13 mouse cellular contexts compared by ENCODE assay signal in genomic region chr8:103948474-103948873, GRCm38 (mm10).
DNase-seq lines count a peak whose midpoint lies in the region; ATAC-seq and TF ChIP-seq lines count a peak whose summit lies in the region.
"Had no signal": no experiment of that assay in that cellular context is flagged by ENCODE, and none has a peak within 500 bp of the region (broad histone marks: within the 10 kb centered on the region; RNA-seq: fewer than 3 reads in every experiment).

No protein-coding gene starts in this region.

- H3K4me1 ChIP-seq in hindbrain, postnatal 0 days (ENCODE audit: insufficient read depth, low read length), result no peaks in the 10 kb centered on the region
- no peaks in the 10 kb centered on the region for H3K4me1 ChIP-seq in hindbrain, embryonic 12.5 days
- H3K4me1 ChIP-seq in testis, adult 2 months (ENCODE audit: control insufficient read depth, insufficient read depth, low read length), result no peaks in the 10 kb centered on the region
- H3K4me1 ChIP-seq: lung, embryonic 15.5 days had no signal

- TF ChIP-seq POLR2A in testis, adult 2 months (IDR thresholded peaks at IDR 0.05; ENCODE audit: control insufficient read depth, low read depth, low read length), result no peak

- H3K4me2 ChIP-seq in hindbrain, postnatal 0 days (ENCODE audit: low read depth, low read length), result no peak overlapping the region
- H3K4me2 ChIP-seq in hindbrain, embryonic 12.5 days (replicated peaks), result no peak overlapping the region
- H3K4me2 ChIP-seq: lung, embryonic 15.5 days had no signal

- no peak overlapping the region for H3K4me3 ChIP-seq in hindbrain, postnatal 0 days (ENCODE audit: low read length)
- H3K4me3 ChIP-seq in hindbrain, embryonic 12.5 days, result no peak overlapping the region
- no peak overlapping the region for H3K4me3 ChIP-seq in testis, adult 2 months (ENCODE audit: control insufficient read depth, low read depth, low read length)
- H3K4me3 ChIP-seq: lung, embryonic 15.5 days had no signal

- no peaks in the 10 kb centered on the region for H3K9me3 ChIP-seq in hindbrain, postnatal 0 days (ENCODE audit: low read length)
- H3K9me3 ChIP-seq in hindbrain, embryonic 12.5 days (replicated peaks), result no peaks in the 10 kb centered on the region
- H3K9me3 ChIP-seq: lung, embryonic 15.5 days had no signal

- no peaks in the 10 kb centered on the region for H3K27me3 ChIP-seq in hindbrain, postnatal 0 days (ENCODE audit: insufficient read depth, low read length)
- no peaks in the 10 kb centered on the region for H3K27me3 ChIP-seq in hindbrain, embryonic 12.5 days
- no peaks in the 10 kb centered on the region for H3K27me3 ChIP-seq in testis, adult 2 months (ENCODE audit: control insufficient read depth, insufficient read depth, low read length)
- H3K27me3 ChIP-seq: lung, embryonic 15.5 days had no signal

- H3K36me3 ChIP-seq in hindbrain, postnatal 0 days (ENCODE audit: insufficient read depth, low read length), result no peaks in the 10 kb centered on the region
- no peaks in the 10 kb centered on the region for H3K36me3 ChIP-seq in hindbrain, embryonic 12.5 days
- no peaks in the 10 kb centered on the region for H3K36me3 ChIP-seq in testis, adult 2 months (ENCODE audit: control insufficient read depth, insufficient read depth, low read length)
- H3K36me3 ChIP-seq: lung, embryonic 15.5 days had no signal

- no peak for ATAC-seq in hindbrain, postnatal 0 days
- ATAC-seq in hindbrain, embryonic 12.5 days (ENCODE audit: low FRiP score), result no peak
- ATAC-seq: midbrain, embryonic 16.5 days had no signal

- no peak for DNase-seq in hindbrain, postnatal 0 days (ENCODE audit: low spot score)
- no peak for DNase-seq in testis, postnatal 10 days (ENCODE audit: low spot score)
- peak; percentile 5 for DNase-seq in c-Kit-positive CD71-negative TER-119-negative erythroid progenitor cells, embryonic 14.5 days (ENCODE audit: low read depth)
- DNase-seq in thymus, postnatal 4 days, result peak; percentile 25
- DNase-seq in right cerebral cortex, postnatal 14 days, result no peak
- no peak for DNase-seq in kidney, postnatal 14 days
- DNase-seq: cerebellum, postnatal 36 days; gastrocnemius, postnatal 10 days; spleen, adult 18-20 months had no signal

- 80% methylated on average over 5 of the region's 5 CpGs for WGBS in hindbrain, postnatal 0 days
- WGBS in hindbrain, embryonic 12.5 days, result 80% methylated on average over 5 of the region's 5 CpGs

- H3K27ac ChIP-seq in hindbrain, postnatal 0 days, result no peak overlapping the region
- no peak overlapping the region for H3K27ac ChIP-seq in hindbrain, embryonic 12.5 days
- no peak overlapping the region for H3K27ac ChIP-seq in testis, adult 2 months (ENCODE audit: control insufficient read depth, insufficient read depth, low read depth, low read length)
- H3K27ac ChIP-seq: lung, embryonic 15.5 days had no signal

- no peak overlapping the region for H3K9ac ChIP-seq in hindbrain, postnatal 0 days (replicated peaks; ENCODE audit: low read length)
- no peak overlapping the region for H3K9ac ChIP-seq in hindbrain, embryonic 12.5 days
- H3K9ac ChIP-seq: lung, embryonic 15.5 days had no signal

- peak; percentile 48 for TF ChIP-seq CTCF in hindbrain, postnatal 0 days (IDR thresholded peaks at IDR 0.05; ENCODE audit: low read depth)
- TF ChIP-seq CTCF in testis, adult 2 months (IDR thresholded peaks at IDR 0.05; ENCODE audit: control insufficient read depth, insufficient read depth, insufficient replicate concordance, low read depth, low read length), result peak; percentile 22; the same call in 1 of the 2 replicates

Comparison
In these comparisons a context has a peak if more than half of its experiments do, and no peak if none do; other contexts are left out.
1. DNase-seq: peak in c-Kit-positive CD71-negative TER-119-negative erythroid progenitor cells, embryonic 14.5 days (single experiment) and thymus, postnatal 4 days (single experiment); none in hindbrain, postnatal 0 days (single experiment), testis, postnatal 10 days (single experiment), right cerebral cortex, postnatal 14 days (single experiment) and kidney, postnatal 14 days (single experiment).